Mouse (Mus musculus) erythroid progenitor cell, adult 5-6 weeks (primary cell): ENCODE results near the gene Sp1. TPM values are rescaled to one million over a fixed set of nuclear protein-coding genes. Genes with fewer than 3 reads are reported as not detected.
A peak's percentile ranks its signal among the peaks of the same experiment; 100 is the strongest.

ENCODE experiments used
- ATAC-seq: replicated peaks from 2 replicates; pipeline ENCODE4 v1.8.0; 2016; ENCODE audit warnings: moderate number of reproducible peaks, mild to moderate bottlenecking, moderate TSS enrichment, inconsistent platforms; ENCODE audit not compliant: poor library complexity, low FRiP score, severe bottlenecking
- total RNA-seq, 2 experiments: library from RNA; stranded (forward) in 1 of 2; stranded (reverse) in 1 of 2; fragments of 150-400 nt in 1 of 2; fragments of 186-747, 209-891 nt in 1 of 2; gene quantifications; 2 replicates each; pipeline versions ENCODE4 v1.2.3 to v1.2.4; 2015 to 2017; ENCODE audit warnings: low replicate concordance in 2 of 2

Gene Sp1
- total RNA-seq, 2 experiments from 2014 or later: 70.4 to 80.5 TPM

DNA sequence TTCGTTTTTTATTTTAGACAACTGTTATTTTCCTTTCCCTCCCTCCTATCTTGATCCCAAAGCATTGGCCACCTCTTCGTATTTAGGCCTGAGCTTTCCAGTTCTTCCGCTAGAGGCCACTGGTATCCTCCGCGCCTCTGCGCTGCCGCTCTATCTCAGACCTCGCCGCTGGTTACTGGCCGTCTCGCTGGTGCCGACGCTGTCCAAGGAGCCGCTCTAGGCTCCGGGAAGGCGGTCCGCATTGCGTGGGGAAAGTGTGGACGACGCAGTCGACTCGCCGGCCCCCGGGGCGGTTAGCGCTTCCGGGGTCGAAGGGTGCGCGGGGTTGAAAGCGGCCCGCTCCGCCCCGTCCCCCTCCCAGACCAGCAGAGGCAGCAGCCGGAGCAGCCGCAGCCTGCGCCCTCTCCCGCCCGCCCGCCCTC lies 64.3 kb downstream of the Sp1 start, which contains the start of gene Pcbp2:
Gene Pcbp2, plus strand, starts transcription at position 357 of the 422 bp plus-strand sequence.
- ATAC-seq: peak; percentile 100

DNA sequence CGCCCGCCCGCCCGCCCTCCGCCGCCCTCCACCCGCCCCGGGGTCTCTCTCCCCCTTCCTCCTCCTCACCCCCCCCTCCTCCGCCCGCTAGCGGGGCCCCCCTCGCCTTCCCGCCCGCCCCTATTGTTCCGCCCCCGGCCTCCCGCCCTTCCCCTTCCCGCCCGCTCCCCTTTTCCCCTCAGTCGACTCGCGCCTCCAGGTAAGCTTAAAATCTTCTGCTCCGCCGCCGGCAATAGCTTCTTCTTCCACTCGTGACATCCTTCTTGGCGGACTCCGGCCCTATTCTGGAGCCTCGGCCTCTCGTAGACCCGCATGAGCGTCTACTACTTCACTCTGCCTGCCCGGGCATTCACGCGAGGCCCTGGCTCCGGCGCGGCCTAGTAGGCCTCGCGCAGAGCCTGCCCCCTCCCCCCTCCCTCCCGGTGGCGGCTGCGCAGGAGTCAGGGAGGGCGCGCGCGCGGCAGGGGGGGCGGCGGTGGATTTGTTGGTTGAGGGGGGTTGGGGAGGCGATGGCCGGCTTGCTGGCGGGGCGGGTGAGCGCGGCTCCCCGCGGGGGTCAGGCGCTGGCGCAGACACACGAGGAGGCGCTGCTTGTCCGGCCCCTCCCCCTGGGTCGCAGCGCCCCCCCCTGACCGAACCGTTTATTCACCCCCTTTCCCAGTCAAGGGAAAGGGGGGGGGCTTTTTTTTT lies 64.8 kb downstream of the Sp1 start:
- ATAC-seq: peak; percentile 30; the same call in 1 of the 2 replicates

DNA sequence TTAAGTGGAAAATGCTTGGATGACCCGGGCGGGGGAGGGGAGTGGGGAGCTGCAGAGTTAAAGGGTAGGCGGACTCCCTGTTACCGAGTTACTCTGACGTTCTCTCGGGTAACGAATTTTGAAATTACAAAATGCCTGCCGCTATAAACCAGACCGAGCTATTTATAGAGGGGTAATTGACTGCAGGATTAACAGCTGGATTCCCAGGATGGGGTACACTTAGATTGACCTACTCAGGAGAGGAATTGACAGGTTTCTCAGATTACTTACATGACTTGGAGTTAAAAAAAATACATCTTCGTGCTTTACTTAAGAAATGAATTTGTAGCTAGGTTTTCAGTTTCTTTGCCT lies 65.3 kb downstream of the Sp1 start:
- ATAC-seq: no peak

DNA sequence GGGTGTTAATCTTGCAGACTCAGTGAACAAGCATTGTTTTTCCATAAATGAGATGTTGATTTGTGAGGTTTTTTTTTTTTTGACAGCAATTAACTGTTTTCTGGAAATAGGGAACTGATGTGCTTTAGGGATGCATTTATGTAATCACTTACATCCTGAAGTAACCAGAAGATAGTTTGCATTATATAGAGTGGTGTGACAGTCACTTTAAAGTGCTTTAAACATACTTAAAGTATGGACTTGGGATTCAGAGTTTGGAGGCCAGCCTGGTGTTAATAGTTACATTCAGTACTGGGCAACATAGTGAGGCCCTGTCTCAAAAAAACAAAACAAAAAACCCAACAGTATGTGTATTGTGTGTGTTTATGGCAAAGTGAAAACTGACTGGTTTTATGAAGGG lies 65.8 kb downstream of the Sp1 start:
- no peak for ATAC-seq

- ATAC-seq: no peak
These were observed 67.3 kb downstream of the Sp1 start for GRCm38 (mm10) chr15:102473246-102473645.

GRCm38 (mm10) chr15:102474520-102474919 lies 68.6 kb downstream of the Sp1 start:
- ATAC-seq: no peak

DNA sequence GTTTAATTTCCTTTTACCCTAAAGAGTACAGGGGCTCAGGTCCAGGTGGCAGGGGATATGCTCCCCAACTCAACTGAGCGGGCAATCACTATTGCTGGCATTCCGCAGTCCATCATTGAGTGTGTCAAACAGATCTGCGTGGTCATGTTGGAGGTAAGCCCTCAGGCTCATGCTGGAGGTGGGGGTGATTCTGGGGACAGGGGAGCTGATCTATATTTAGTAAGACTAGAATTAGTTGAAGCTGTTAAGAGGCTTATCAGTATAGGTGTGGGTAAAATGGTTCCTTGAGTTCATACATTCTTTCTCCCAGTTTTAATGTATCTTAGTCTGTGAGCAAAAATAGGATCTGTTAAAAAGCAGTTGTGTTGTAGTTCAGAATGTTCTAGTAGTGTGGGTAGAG lies 77.2 kb downstream of the Sp1 start:
- no peak for ATAC-seq

GRCm38 (mm10) chr15:102485853-102486252 lies 79.9 kb downstream of the Sp1 start:
- ATAC-seq: no peak

Other genes starting within 250 kb of the Sp1 start
- 25.2 and 33.5 TPM in 2 replicates for gene Zfp740, start 202.9 kb upstream of the Sp1 start, total RNA-seq (2015; ENCODE audit: low replicate concordance)
- 30.5 and 52.6 TPM in 2 replicates for gene Zfp740, start 202.9 kb upstream of the Sp1 start, total RNA-seq (2017; ENCODE audit: low replicate concordance)
- gene Csad, start 201.4 kb upstream of the Sp1 start, total RNA-seq (2015; ENCODE audit: low replicate concordance): 8.3 and 23.9 TPM in 2 replicates
- gene Csad, start 201.4 kb upstream of the Sp1 start, total RNA-seq (2017; ENCODE audit: low replicate concordance): 6.3 and 27.2 TPM in 2 replicates
- gene Itgb7, start 174.2 kb upstream of the Sp1 start, total RNA-seq (2015; ENCODE audit: low replicate concordance): 26.0 and 32.1 TPM in 2 replicates
- 21.8 and 32.8 TPM in 2 replicates for gene Itgb7, start 174.2 kb upstream of the Sp1 start, total RNA-seq (2017; ENCODE audit: low replicate concordance)
- gene Rarg, start 148.6 kb upstream of the Sp1 start, total RNA-seq (2015; ENCODE audit: low replicate concordance): 4.6 and 9.4 TPM in 2 replicates
- gene Rarg, start 148.6 kb upstream of the Sp1 start, total RNA-seq (2017; ENCODE audit: low replicate concordance): 2.6 and 3.6 TPM in 2 replicates
- not detected in 2 replicates for gene Gm9918, start 135.6 kb upstream of the Sp1 start, total RNA-seq (2015; ENCODE audit: low replicate concordance)
- gene Gm9918, start 135.6 kb upstream of the Sp1 start, total RNA-seq (2017; ENCODE audit: low replicate concordance): not detected in 2 replicates
- 8.8 and 19.1 TPM in 2 replicates for gene Mfsd5, start 126.7 kb upstream of the Sp1 start, total RNA-seq (2015; ENCODE audit: low replicate concordance)
- 3.1 and 5.1 TPM in 2 replicates for gene Mfsd5, start 126.7 kb upstream of the Sp1 start, total RNA-seq (2017; ENCODE audit: low replicate concordance)
- 145 and 158 TPM in 2 replicates for gene Espl1, start 109.9 kb upstream of the Sp1 start, total RNA-seq (2015; ENCODE audit: low replicate concordance)
- gene Espl1, start 109.9 kb upstream of the Sp1 start, total RNA-seq (2017; ENCODE audit: low replicate concordance): 127 and 176 TPM in 2 replicates
- gene Pfdn5, start 80.0 kb upstream of the Sp1 start, total RNA-seq (2015; ENCODE audit: low replicate concordance): 121 and 130 TPM in 2 replicates
- 68.3 and 116 TPM in 2 replicates for gene Pfdn5, start 80.0 kb upstream of the Sp1 start, total RNA-seq (2017; ENCODE audit: low replicate concordance)
- gene Myg1, start 74.4 kb upstream of the Sp1 start, total RNA-seq (2015; ENCODE audit: low replicate concordance): 27.8 and 39.0 TPM in 2 replicates
- gene Myg1, start 74.4 kb upstream of the Sp1 start, total RNA-seq (2017; ENCODE audit: low replicate concordance): 16.2 and 29.7 TPM in 2 replicates
- gene Aaas, start 55.4 kb upstream of the Sp1 start, total RNA-seq (2015; ENCODE audit: low replicate concordance): 41.9 and 51.5 TPM in 2 replicates
- 18.2 and 49.8 TPM in 2 replicates for gene Aaas, start 55.4 kb upstream of the Sp1 start, total RNA-seq (2017; ENCODE audit: low replicate concordance)
- gene Sp7, start 39.0 kb upstream of the Sp1 start, total RNA-seq (2015; ENCODE audit: low replicate concordance): not detected in 2 replicates
- not detected in 2 replicates for gene Sp7, start 39.0 kb upstream of the Sp1 start, total RNA-seq (2017; ENCODE audit: low replicate concordance)
- gene Amhr2, start 39.2 kb downstream of the Sp1 start, total RNA-seq (2015; ENCODE audit: low replicate concordance): not detected in 2 replicates
- 3.6 TPM in 1 of 2 replicates, not detected in the other for gene Amhr2, start 39.2 kb downstream of the Sp1 start, total RNA-seq (2017; ENCODE audit: low replicate concordance)
- gene Prr13, start 52.9 kb downstream of the Sp1 start, total RNA-seq (2015; ENCODE audit: low replicate concordance): 45.4 and 56.6 TPM in 2 replicates
- gene Prr13, start 52.9 kb downstream of the Sp1 start, total RNA-seq (2017; ENCODE audit: low replicate concordance): 18.6 and 49.4 TPM in 2 replicates
- 405 and 484 TPM in 2 replicates for gene Pcbp2, start 64.4 kb downstream of the Sp1 start, total RNA-seq (2015; ENCODE audit: low replicate concordance)
- gene Pcbp2, start 64.4 kb downstream of the Sp1 start, total RNA-seq (2017; ENCODE audit: low replicate concordance): 185 and 238 TPM in 2 replicates
- gene Gm10337, start 97.6 kb downstream of the Sp1 start, total RNA-seq (2015; ENCODE audit: low replicate concordance): not detected in 2 replicates
- not detected in 2 replicates for gene Gm10337, start 97.6 kb downstream of the Sp1 start, total RNA-seq (2017; ENCODE audit: low replicate concordance)
- 0.72 TPM in 1 of 2 replicates, not detected in the other for gene Map3k12, start 110.9 kb downstream of the Sp1 start, total RNA-seq (2015; ENCODE audit: low replicate concordance)
- 2.6 TPM in 1 of 2 replicates, not detected in the other for gene Map3k12, start 110.9 kb downstream of the Sp1 start, total RNA-seq (2017; ENCODE audit: low replicate concordance)
- gene Tarbp2, start 112.0 kb downstream of the Sp1 start, total RNA-seq (2015; ENCODE audit: low replicate concordance): 11.5 and 19.7 TPM in 2 replicates
- 11.9 and 20.4 TPM in 2 replicates for gene Tarbp2, start 112.0 kb downstream of the Sp1 start, total RNA-seq (2017; ENCODE audit: low replicate concordance)
- gene Npff, start 118.8 kb downstream of the Sp1 start, total RNA-seq (2015; ENCODE audit: low replicate concordance): 9.2 and 12.6 TPM in 2 replicates
- 3.3 TPM in 1 of 2 replicates, not detected in the other for gene Npff, start 118.8 kb downstream of the Sp1 start, total RNA-seq (2017; ENCODE audit: low replicate concordance)
- not detected in 2 replicates for gene Gm28047, start 218.9 kb downstream of the Sp1 start, total RNA-seq (2015; ENCODE audit: low replicate concordance)
- not detected in 2 replicates for gene Gm28047, start 218.9 kb downstream of the Sp1 start, total RNA-seq (2017; ENCODE audit: low replicate concordance)
- gene Atf7, start 219.3 kb downstream of the Sp1 start, total RNA-seq (2015; ENCODE audit: low replicate concordance): 55.5 and 93.1 TPM in 2 replicates
- 16.9 and 19.4 TPM in 2 replicates for gene Atf7, start 219.3 kb downstream of the Sp1 start, total RNA-seq (2017; ENCODE audit: low replicate concordance)